Mouse (Mus musculus): Measurements from ENCODE around the gene Ptpn3. TPM values are rescaled to one million over a fixed set of nuclear protein-coding genes. Genes with fewer than 3 reads are reported as not detected.

The Ptpn3 gene
- polyA plus RNA-seq, 1 experiment: 4.0 TPM

DNA sequence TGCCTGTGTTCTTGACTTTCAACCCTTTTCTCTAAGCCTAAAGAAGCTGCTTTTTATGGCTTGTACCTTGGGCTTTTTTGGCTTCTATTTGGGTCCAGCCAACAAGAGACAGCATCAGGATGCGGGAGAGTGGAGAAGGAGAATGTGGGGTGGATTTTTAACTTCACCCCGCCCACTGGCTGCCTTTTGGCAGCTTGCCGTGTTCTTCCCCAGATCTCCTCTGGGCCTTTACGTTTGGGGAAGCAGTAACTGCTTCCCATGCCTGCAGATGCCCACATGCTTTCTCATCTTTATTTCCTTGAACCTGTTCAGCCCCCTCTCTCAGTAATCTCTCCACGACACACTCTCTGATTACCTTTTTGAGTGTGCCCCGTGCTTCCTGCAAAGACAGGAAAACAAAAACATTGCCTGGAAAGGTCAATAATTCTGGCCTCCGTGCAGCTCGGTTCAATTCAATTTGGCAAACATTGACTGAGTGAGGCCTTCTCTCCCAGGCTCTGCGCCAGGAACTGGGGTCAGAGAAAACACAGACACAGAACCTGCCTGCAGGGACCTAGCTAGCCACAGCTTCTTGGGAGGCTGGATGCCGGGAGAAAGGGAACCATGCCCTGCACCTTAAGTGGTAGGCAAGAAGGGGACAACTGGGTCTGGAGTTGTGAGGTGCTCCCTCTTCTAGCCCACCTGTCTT, 17.0 kb upstream of the Ptpn3 start:
- TF ChIP-seq CTCF (IDR thresholded peaks at IDR 0.05; ENCODE audit: borderline replicate concordance, insufficient read depth, low read length): no peak
- no peak for TF ChIP-seq POLR2A (IDR thresholded peaks at IDR 0.05; ENCODE audit: low read depth, low read length)
- Histone ChIP-seq H3K4me1 (ENCODE audit: control insufficient read depth, insufficient read depth, low read length) (peaks cover 2% of the 10 kb centered on the region), H3K4me3 (ENCODE audit: insufficient read depth, low read length) (no peak overlapping the region), H3K27ac (ENCODE audit: insufficient read depth, low read length) (no peak overlapping the region)

DNA sequence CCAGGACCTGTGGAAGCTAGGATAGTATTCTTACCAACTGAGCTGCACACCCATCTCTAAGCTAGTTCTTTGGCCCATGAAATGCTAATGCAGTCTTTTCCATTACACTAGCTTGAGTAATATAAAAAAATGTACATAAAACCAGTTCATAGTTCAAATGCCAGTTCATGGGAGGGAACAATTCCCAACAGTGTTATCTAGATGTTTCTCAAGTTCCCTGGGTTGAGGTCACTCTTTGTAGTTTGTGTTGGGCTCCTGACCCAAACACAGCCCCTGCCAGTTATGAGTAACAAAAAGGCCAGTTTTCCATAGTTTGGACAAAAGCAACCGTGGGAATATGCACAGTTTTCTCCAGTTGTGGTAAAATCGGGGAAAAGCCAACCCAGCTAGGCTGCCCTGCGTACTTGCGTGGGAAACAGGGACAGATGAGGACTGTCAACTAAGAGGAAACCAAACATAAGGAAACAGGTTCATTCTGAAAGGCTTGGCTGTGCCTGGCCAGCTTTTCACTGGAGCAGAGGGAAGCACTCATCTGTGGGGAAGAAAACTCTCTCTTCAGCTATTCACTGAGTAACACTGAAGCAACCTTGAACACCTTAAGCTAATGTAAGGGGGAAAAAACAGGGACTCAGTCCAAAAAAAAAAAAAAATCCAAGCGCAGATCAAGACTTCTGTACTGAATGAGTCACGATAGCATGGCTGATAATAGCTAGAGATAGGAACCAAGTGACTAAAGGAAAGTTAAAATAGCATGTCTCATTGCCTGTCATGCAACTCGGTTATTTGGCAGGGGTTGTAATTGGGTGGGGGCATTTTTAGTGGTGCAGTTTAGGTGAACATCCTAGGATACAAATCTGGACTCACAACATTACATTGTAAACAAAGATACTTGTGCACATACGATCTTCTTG, 10.9 kb upstream of the Ptpn3 start:
- Histone ChIP-seq H3K4me3 (ENCODE audit: insufficient read depth, low read length) (no peak overlapping the region), H3K4me1 (ENCODE audit: control insufficient read depth, insufficient read depth, low read length) (no peaks in the 10 kb centered on the region; the same call in 1 of the 2 replicates), H3K27ac (ENCODE audit: insufficient read depth, low read length) (peak overlapping the region; percentile 28; the same call in 1 of the 2 replicates)
- no peak for TF ChIP-seq POLR2A (IDR thresholded peaks at IDR 0.05; ENCODE audit: low read depth, low read length)
- TF ChIP-seq CTCF (IDR thresholded peaks at IDR 0.05; ENCODE audit: borderline replicate concordance, insufficient read depth, low read length): no peak

DNA sequence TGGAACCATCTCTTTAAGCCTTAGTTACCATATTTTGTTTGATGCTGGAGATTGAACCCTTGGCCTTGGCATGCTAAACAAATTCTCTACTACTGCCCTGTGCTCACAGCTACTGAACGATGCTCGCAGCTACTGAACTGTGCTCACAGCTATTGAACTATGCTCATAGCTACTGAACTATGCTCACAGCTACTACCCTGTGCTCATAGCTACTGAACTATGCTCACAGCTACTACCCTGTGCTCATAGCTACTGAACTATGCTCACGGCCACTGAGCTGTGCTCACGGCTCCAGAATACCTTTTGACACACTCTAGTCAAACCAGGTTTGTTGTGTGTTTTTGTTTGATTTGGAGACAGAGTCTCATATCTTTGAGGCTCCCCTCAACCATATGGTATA, 10.1 kb upstream of the Ptpn3 start:
- H3K4me3 ChIP-seq (ENCODE audit: insufficient read depth, low read length): no peak overlapping the region
- TF ChIP-seq CTCF (IDR thresholded peaks at IDR 0.05; ENCODE audit: borderline replicate concordance, insufficient read depth, low read length) (no peak), POLR2A (IDR thresholded peaks at IDR 0.05; ENCODE audit: low read depth, low read length) (no peak)
- no peak overlapping the region for H3K27ac ChIP-seq (ENCODE audit: insufficient read depth, low read length)
- no peaks in the 10 kb centered on the region; the same call in 1 of the 2 replicates for H3K4me1 ChIP-seq (ENCODE audit: control insufficient read depth, insufficient read depth, low read length)

DNA sequence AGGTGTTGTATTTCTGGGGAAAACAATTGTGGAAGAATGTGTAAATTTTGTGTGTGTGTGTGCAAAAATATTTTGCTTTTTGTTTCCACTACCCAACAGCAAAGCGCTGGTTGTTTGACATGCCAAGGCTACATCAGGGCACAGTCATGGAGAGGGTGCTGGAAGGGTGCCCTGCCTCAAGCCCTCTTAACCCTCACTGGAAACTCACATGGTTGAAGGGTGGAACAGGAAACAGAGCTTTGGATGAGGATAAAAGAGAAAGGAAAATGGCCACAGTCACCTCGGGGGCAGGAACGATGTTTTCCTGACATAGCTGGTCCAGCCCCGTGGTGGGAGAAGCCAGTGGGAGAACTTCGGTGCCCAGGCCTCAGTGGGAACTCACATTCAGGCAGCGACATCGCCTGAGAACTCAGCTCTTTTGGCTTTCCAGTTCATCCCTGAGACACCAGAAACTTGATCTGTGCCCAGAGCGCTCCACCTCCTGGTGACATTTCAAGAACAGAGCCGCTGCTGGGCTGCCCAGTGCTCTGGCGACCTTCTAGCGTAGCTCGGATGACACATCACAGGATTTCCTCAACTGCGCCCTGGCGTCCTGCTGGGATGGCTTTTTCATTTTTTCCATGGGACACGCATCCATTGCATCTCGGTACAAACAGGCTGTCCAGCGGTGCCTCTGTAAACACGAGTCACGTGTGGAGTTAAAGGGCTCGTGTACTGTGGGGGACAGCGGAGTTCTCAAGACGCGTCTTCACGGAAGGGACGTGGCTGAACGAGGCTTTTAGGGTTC, 6.8 kb upstream of the Ptpn3 start:
- peaks cover 8% of the 10 kb centered on the region; the same call in 1 of the 2 replicates for H3K4me1 ChIP-seq (ENCODE audit: control insufficient read depth, insufficient read depth, low read length)
- no peak overlapping the region for H3K4me3 ChIP-seq (ENCODE audit: insufficient read depth, low read length)
- TF ChIP-seq POLR2A (IDR thresholded peaks at IDR 0.05; ENCODE audit: low read depth, low read length) (no peak), CTCF (IDR thresholded peaks at IDR 0.05; ENCODE audit: borderline replicate concordance, insufficient read depth, low read length) (no peak)
- no peak overlapping the region for H3K27ac ChIP-seq (ENCODE audit: insufficient read depth, low read length)

DNA sequence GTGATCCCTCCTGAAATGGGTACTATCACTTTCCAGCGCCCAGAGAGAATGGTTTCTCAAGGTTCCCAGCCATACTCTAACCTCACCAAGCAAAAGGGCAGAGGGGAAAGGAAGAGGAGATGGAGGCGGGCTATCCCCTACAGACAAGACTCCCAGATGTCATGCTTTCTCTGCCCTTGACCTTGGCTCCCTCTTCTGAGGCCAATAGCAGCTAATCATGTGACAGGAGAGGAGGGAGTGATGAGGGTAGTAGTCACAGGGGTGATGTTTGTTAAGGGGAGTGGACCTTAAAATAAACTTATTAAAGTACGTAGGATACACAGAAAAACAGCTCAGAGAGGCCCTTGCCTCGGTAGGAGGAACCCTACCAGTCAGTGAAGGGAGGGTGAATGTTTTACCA, 6.1 kb upstream of the Ptpn3 start:
- Histone ChIP-seq H3K27ac (ENCODE audit: insufficient read depth, low read length) (no peak overlapping the region), H3K4me3 (ENCODE audit: insufficient read depth, low read length) (no peak overlapping the region), H3K4me1 (ENCODE audit: control insufficient read depth, insufficient read depth, low read length) (peaks cover 8% of the 10 kb centered on the region; the same call in 1 of the 2 replicates)
- no peak for TF ChIP-seq CTCF (IDR thresholded peaks at IDR 0.05; ENCODE audit: borderline replicate concordance, insufficient read depth, low read length)
- no peak for TF ChIP-seq POLR2A (IDR thresholded peaks at IDR 0.05; ENCODE audit: low read depth, low read length)

DNA sequence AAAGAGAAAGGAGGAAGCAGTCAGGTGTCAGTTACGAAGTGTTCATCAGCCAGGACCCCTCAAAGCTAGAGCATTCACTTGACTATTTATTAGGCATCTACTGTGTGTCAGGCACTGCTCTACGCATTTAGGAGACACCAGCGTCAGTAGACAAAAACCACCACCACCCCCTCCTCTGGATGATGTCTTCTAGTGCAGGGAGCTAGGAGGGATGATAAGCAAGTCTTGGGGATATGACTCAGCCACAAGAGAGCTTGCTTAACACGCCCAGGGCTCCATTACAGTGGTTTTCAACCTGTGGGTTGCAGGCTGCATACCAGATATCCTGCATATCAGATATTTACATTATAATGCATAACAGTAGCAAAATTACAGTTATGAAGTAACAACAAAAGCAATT, 4.6 kb upstream of the Ptpn3 start:
- H3K27ac ChIP-seq (ENCODE audit: insufficient read depth, low read length): no peak overlapping the region
- H3K4me1 ChIP-seq (ENCODE audit: control insufficient read depth, insufficient read depth, low read length): 0 out of 2 replicates have a peak, but pooled peaks cover 8% of the 10 kb centered on the region
- TF ChIP-seq POLR2A (IDR thresholded peaks at IDR 0.05; ENCODE audit: low read depth, low read length): no peak
- no peak for TF ChIP-seq CTCF (IDR thresholded peaks at IDR 0.05; ENCODE audit: borderline replicate concordance, insufficient read depth, low read length)
- no peak overlapping the region for H3K4me3 ChIP-seq (ENCODE audit: insufficient read depth, low read length)

DNA sequence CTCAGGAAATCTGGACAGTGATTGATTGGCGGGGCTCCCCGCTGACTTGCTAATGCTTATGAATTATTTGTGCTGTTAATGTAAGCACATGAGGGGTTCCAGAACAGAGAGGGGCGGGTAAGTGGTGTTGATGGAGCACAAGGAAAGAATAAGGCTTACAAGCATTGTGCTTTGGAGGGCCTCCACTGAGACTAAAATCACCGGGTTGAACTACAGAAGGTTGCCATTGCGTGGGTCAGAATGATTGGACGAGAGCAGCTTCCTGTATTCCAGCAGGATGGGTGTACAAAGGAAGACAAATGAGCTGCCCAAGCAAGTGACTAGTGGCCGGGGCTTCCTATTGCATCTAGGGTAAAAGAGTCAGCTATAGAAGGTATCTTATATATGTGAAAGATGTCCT, 4.0 kb upstream of the Ptpn3 start:
- H3K4me1 ChIP-seq (ENCODE audit: control insufficient read depth, insufficient read depth, low read length): 0 out of 2 replicates have a peak, but pooled peaks cover 10% of the 10 kb centered on the region
- TF ChIP-seq POLR2A (IDR thresholded peaks at IDR 0.05; ENCODE audit: low read depth, low read length): no peak
- H3K27ac ChIP-seq (ENCODE audit: insufficient read depth, low read length): no peak overlapping the region
- H3K4me3 ChIP-seq (ENCODE audit: insufficient read depth, low read length): no peak overlapping the region

DNA sequence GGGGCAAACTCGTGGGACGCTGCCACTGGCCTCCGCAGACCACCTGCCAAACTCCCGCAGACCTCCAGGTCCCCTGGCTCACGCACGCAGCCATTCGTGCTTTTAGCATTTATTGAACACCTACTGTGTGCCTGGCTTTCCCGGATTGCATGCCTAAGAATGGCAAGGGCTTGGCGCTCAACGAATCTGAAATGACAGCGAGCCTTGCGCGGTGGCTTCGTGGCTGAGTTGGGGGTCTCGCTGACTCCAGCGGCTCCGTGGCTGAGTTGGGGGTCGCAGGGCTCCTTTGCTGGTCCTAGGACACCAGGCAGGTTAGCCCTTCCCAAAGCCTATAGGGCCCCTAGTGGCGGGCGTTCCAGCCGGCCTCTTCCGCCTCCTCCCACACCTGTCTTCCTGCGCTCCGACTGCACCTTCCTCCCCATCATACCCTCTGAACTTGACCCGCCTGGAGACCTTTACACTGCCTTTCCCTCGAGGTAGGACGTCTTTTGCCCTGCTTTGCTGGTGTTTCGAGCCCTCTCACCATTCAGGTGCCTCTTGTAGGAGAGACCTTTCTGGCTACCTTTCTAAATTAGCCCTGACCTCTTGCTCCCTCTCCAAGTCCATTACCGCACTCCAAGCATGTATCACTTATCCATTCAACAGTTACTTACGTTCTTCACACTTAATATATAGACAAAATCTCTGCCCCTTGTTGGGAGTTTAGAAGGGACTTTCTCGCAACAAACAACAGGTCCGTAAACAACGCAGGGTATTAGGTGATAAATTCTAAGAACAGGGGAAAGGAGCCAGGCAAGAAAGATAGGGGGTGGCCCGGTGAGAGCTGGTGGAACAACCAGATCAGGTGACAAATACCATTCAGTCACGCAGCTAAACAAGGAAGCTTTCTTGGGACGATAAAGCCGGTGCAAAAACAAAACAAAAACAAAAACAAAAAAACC, 898 bp downstream of the Ptpn3 start:
- Histone ChIP-seq H3K27ac (ENCODE audit: insufficient read depth, low read length) (no peak overlapping the region), H3K4me1 (ENCODE audit: control insufficient read depth, insufficient read depth, low read length) (0 out of 2 replicates have a peak, but pooled peaks cover 2% of the 10 kb centered on the region), H3K4me3 (ENCODE audit: insufficient read depth, low read length) (peak overlapping the region; percentile 59)
- TF ChIP-seq POLR2A (IDR thresholded peaks at IDR 0.05; ENCODE audit: low read depth, low read length) (no peak), CTCF (IDR thresholded peaks at IDR 0.05; ENCODE audit: borderline replicate concordance, insufficient read depth, low read length) (no peak)

Data from embryonic fibroblast, embryonic 13.5 days (primary cell).